Mouse (Mus musculus) adrenal gland, postnatal 0 days (tissue): ENCODE measurements around the gene Lrrc63. TPM values are rescaled to one million over a fixed set of nuclear protein-coding genes. Genes with fewer than 3 reads are reported as not detected.

Experiments used
- polyA plus RNA-seq: library from polyadenylated mRNA; unstranded; fragments of >200 nt; fragmentation: Nextera tagmentation; extraction: Ambion mirVana; gene quantifications from 2 replicates; pipeline ENCODE4 v1.2.1, GENCODE M21; 2015

Gene Lrrc63
- not detected in 2 replicates for polyA plus RNA-seq

DNA sequence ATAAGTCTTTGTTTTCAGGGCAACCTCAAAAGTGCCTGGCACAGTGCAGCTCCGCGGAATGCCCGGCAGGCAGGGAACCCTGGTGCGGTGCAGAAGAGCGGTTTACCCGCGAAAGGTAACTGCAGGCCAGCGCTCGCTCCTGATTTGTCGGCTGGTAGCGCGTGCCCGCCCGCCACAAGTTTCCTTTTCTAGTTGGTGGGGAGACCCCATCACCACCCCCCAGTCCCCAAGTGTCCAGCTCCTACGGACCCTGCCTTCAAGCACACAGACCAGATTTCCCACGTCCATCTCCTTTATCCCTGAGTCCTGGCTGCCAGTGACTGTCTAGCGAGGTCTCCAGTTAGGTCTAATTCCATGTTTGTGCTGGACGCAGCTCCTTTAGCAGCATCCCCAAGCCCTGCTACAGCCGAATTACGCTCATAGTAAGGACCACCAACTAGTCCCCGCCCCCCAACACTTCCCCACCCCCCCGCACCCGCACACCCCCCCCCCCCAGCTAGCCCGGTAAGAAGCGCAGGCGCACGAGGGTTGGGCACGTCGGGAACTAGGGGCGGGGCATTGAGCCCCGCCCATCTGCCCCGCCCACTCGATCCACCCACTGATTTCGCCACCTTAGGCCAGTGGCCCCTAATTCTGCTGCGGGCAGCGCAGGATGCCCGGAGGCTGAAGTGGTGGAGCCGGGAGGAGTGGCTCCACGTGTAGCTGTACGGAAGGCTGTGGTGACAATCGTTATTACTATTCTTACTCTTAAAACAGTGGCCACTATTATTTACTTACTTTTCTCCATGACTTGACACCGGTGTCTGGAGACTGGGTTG lies at the start of gene Lrrc63, which contains the start of gene Lcp1:
Gene Lrrc63, minus strand, starts transcription at position 381 of the 818 bp plus-strand sequence.
Gene Lcp1, plus strand, starts transcription at position 601 of the 818 bp plus-strand sequence.

Other genes starting within 250 kb of the Lrrc63 start
- gene Lrch1, start 183.0 kb downstream of the Lrrc63 start, polyA plus RNA-seq: 6.9 and 9.7 TPM in 2 replicates
- 0.11 and 0.81 TPM in 2 replicates for gene Rubcnl, start 114.9 kb downstream of the Lrrc63 start, polyA plus RNA-seq
- 18.4 and 18.9 TPM in 2 replicates for gene Lcp1, start 220 bp upstream of the Lrrc63 start, polyA plus RNA-seq
- gene Cpb2, start 111.4 kb upstream of the Lrrc63 start, polyA plus RNA-seq: 9.9 and 12.2 TPM in 2 replicates
- gene Zc3h13, start 153.5 kb upstream of the Lrrc63 start, polyA plus RNA-seq: 16.7 and 20.6 TPM in 2 replicates